Mouse (Mus musculus) intestine, postnatal 0 days (tissue): Measurements from ENCODE around the gene Dctn3. TPM values are rescaled to one million over a fixed set of nuclear protein-coding genes. Genes with fewer than 3 reads are reported as not detected.

Experiments used
- ATAC-seq: fragments of 200-750 bp; cut with Nextera tagmentation; 2 replicates; pipeline ENCODE4 v1.8.0; 2017; ENCODE audit warnings: mild to moderate bottlenecking, moderate TSS enrichment, moderate library complexity
- H3K27ac ChIP-seq: fragments of 300-500 bp; sonication (generic); 2 replicates; pipeline ENCODE4 v1.5.1; 2014; ENCODE audit warnings: mild to moderate bottlenecking, low read depth, low read length, moderate library complexity
- H3K27me3 ChIP-seq: fragments of 300-500 bp; sonication (generic); replicated peaks from 2 replicates; pipeline ENCODE4 v1.6.1; 2014; ENCODE audit warnings: low read length, mixed read lengths; ENCODE audit not compliant: control insufficient read depth, insufficient read depth
- H3K36me3 ChIP-seq: fragments of 300-500 bp; sonication (generic); 2 replicates; pipeline ENCODE4 v1.6.1; 2014; ENCODE audit warnings: mild to moderate bottlenecking, moderate library complexity; ENCODE audit not compliant: control insufficient read depth, insufficient read depth
- H3K4me1 ChIP-seq: fragments of 300-500 bp; sonication (generic); replicated peaks from 2 replicates; pipeline ENCODE4 v1.6.1; 2014; ENCODE audit warnings: antibody characterized with exemption, low read length, mixed read lengths; ENCODE audit not compliant: control insufficient read depth, insufficient read depth
- H3K4me2 ChIP-seq: fragments of 300-500 bp; sonication (generic); replicated peaks from 2 replicates; pipeline ENCODE4 v1.6.1; 2014; ENCODE audit warnings: low read depth, mild to moderate bottlenecking, moderate library complexity
- H3K4me3 ChIP-seq: fragments of 300-500 bp; sonication (generic); 2 replicates; pipeline ENCODE4 v1.5.1; 2014; ENCODE audit warnings: low read depth, low read length
- H3K9ac ChIP-seq: fragments of 300-500 bp; sonication (generic); 2 replicates; pipeline ENCODE4 v1.6.1; 2014; ENCODE audit warnings: mild to moderate bottlenecking, low read depth, low read length
- H3K9me3 ChIP-seq: fragments of 300-500 bp; sonication (generic); 2 replicates; pipeline ENCODE4 v1.6.1; 2016; ENCODE audit warnings: mixed run types; ENCODE audit not compliant: control insufficient read depth
- CTCF ChIP-seq: sonication (generic); IDR thresholded peaks from 2 replicates; pipeline ENCODE4 v1.5.1; 2016; ENCODE audit warnings: low read depth, mild to moderate bottlenecking, control low read depth, antibody characterized with exemption, moderate library complexity
- WGBS: fragments of 180-500 bp; shearing (Covaris S2); extraction: QIAGEN DNeasy Blood & Tissue Kit; methylation state at CpG from one replicate; pipeline ENCODE4 v1.1.7; 2014; 5-methylcytosine and 5-hydroxymethylcytosine counted together
- polyA plus RNA-seq: library from polyadenylated mRNA; unstranded; fragments of >200 nt; fragmentation: Nextera tagmentation; extraction: Ambion mirVana; gene quantifications from 2 replicates; pipeline ENCODE4 v1.2.1, GENCODE M21; 2015

Gene Dctn3
- polyA plus RNA-seq, 1 experiment from 2014 or later, result 144 TPM

DNA sequence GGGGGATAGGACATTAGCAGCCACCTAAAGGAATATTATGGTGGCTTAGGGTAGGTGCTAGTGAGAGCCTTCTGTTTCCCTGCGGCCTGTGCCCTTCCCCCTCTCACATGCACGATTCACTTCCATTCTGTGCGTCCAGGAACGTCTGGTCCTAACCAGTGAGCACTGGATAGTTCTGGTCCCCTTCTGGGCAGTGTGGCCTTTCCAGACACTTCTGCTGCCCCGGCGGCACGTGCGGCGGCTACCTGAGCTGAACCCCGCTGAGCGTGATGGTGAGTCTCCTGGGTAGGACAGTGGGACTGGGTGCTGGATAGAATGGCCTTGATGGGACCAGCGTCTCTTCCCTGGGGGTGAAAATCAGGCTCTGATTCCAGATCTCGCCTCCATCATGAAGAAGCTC lies 34.4 kb upstream of the Dctn3 start:
- Histone ChIP-seq H3K9ac (no peak overlapping the region), H3K9me3 (no peaks in the 10 kb centered on the region), H3K36me3 (peaks cover 9% of the 10 kb centered on the region), H3K27me3 (no peaks in the 10 kb centered on the region), H3K4me2 (0 out of 2 replicates have a peak overlapping the region, but pooled peaks have one; percentile 21), H3K27ac (peak overlapping the region; percentile 88; the same call in 1 of the 2 replicates), H3K4me3 (no peak overlapping the region), H3K4me1 (peaks cover 8% of the 10 kb centered on the region; the same call in 1 of the 2 replicates)
- WGBS, result 92% methylated on average over 13 of the region's 13 CpGs
- TF ChIP-seq CTCF, result no peak
- no peak for ATAC-seq

GRCm38 (mm10) chr4:41756440-41756839 lies 33.5 kb upstream of the Dctn3 start:
- no peak for TF ChIP-seq CTCF
- Histone ChIP-seq H3K9me3 (no peaks in the 10 kb centered on the region), H3K9ac (peak overlapping the region; percentile 82), H3K4me1 (0 out of 2 replicates have a peak, but pooled peaks cover 3% of the 10 kb centered on the region), H3K36me3 (peaks cover 9% of the 10 kb centered on the region), H3K27me3 (no peaks in the 10 kb centered on the region), H3K4me2 (peak overlapping the region; percentile 88), H3K27ac (no peak overlapping the region), H3K4me3 (peak overlapping the region; percentile 72)
- 64% methylated on average over 8 of the region's 8 CpGs for WGBS
- ATAC-seq, result no peak

DNA sequence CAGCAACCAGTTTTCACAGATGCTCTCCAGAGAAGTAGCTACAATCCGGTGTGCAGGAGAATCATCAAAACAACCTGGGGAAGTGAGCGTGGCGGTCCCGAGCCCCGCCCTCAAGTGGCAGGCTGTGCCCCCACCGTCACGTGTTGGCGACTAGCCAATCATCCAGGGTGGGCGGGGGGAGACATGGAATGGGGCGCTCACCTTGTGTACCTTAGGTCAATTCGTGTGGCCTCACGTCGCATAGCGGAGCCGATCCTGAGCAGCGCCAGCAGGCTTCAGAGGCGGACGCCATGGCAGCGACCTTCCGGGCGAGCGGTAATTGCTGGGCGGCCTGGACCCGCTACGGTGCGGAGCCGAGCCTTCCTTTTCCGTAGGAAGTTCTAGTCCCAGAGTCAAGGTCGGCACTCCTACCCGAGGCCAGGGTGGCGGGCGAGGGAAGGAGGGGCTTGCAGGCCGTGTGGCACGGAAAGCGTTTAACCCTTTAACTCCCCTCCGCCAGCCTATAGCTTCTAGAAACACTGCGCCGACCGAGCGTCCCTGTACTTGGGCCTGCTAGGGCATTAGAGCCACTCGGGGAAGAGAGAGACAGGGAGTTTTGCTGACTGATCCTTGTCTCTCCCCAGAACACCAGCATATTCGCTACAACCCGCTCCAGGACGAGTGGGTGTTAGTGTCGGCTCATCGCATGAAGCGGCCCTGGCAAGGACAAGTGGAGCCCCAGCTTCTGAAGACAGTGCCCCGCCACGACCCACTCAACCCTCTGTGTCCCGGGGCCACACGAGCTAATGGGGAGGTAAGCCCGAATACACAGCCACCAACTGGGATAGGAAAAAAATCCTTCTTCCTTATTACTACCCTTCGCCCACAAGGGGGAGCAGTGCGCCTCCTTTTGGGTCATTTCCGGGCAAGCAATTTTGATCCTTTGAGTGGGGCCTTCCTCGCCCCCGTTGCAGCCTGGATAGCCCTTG lies 32.7 kb upstream of the Dctn3 start, which contains the start of gene Sigmar1:
Gene Sigmar1, minus strand, starts transcription at position 820 of the 968 bp plus-strand sequence.
- Histone ChIP-seq H3K27ac (peak within 1 kb of the TSS; percentile 94), H3K9ac (peak within 1 kb of the TSS; percentile 82), H3K4me2 (peak within 1 kb of the TSS; percentile 88), H3K27me3 (no peaks in the 10 kb centered on the region), H3K36me3 (peaks cover 9% of the 10 kb centered on the region), H3K9me3 (no peaks in the 10 kb centered on the region), H3K4me1 (0 out of 2 replicates have a peak, but pooled peaks cover 3% of the 10 kb centered on the region), H3K4me3 (peak within 1 kb of the TSS; percentile 72)
- TF ChIP-seq CTCF, result peak; percentile 92
- ATAC-seq, result peak; percentile 79
- under 1% methylated on average over 56 of the region's 57 CpGs for WGBS

DNA sequence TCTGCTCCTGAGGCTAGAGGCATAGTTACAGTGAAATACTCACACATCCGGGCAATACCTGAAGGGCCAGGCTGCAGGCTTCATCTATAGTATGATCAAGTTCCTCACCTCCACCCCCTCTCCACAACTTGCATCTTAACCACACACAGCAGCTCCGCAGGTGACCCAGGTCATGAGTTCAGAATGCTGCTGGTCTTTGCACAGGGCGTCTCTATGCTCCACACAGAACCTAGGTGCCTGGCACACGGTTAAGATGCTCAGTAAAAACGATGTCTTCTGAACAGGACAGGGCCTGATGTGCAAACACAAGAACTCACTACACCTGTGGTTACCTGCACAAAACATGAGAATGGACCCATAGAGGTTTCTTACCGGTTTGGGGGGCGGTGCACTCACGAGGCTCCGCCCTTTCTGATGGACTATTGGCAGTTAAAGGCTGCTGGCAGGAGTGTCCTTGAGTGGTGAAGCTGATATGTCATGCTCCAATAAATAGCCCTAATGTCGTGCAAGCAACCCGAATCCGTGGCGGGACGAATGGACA lies 31.9 kb upstream of the Dctn3 start, which contains the start of gene Galt:
Gene Galt, plus strand, starts transcription at position 432 of the 541 bp plus-strand sequence.
- Histone ChIP-seq H3K27me3 (no peaks in the 10 kb centered on the region), H3K9ac (peak within 1 kb of the TSS; percentile 82), H3K4me2 (peak within 1 kb of the TSS; percentile 88), H3K36me3 (peaks cover 9% of the 10 kb centered on the region), H3K9me3 (no peaks in the 10 kb centered on the region), H3K4me1 (0 out of 2 replicates have a peak, but pooled peaks cover under 1% of the 10 kb centered on the region), H3K27ac (peak within 1 kb of the TSS; percentile 94), H3K4me3 (peak within 1 kb of the TSS; percentile 72)
- TF ChIP-seq CTCF, result no peak
- WGBS, result 10% methylated on average over 14 of the region's 14 CpGs
- peak; percentile 66 for ATAC-seq

GRCm38 (mm10) chr4:41745021-41745420 lies 22.1 kb upstream of the Dctn3 start:
- Histone ChIP-seq H3K27ac (no peak overlapping the region), H3K27me3 (no peaks in the 10 kb centered on the region), H3K9me3 (0 out of 2 replicates have a peak, but pooled peaks cover 2% of the 10 kb centered on the region), H3K4me1 (peaks cover 8% of the 10 kb centered on the region; the same call in 1 of the 2 replicates), H3K9ac (no peak overlapping the region), H3K4me2 (no peak overlapping the region), H3K36me3 (no peaks in the 10 kb centered on the region), H3K4me3 (no peak overlapping the region)
- 69% methylated on average over 1 of the region's 1 CpGs for WGBS
- no peak for TF ChIP-seq CTCF
- ATAC-seq, result no peak

GRCm38 (mm10) chr4:41744131-41744530 lies 21.2 kb upstream of the Dctn3 start:
- no peak overlapping the region for H3K9ac ChIP-seq
- H3K36me3 ChIP-seq, result no peaks in the 10 kb centered on the region
- H3K9me3 ChIP-seq, result 0 out of 2 replicates have a peak, but pooled peaks cover 2% of the 10 kb centered on the region
- 63% methylated on average over 2 of the region's 2 CpGs for WGBS
- ATAC-seq, result no peak
- no peak for TF ChIP-seq CTCF
- no peaks in the 10 kb centered on the region for H3K27me3 ChIP-seq
- H3K27ac ChIP-seq, result no peak overlapping the region
- H3K4me1 ChIP-seq, result peaks cover 8% of the 10 kb centered on the region; the same call in 1 of the 2 replicates
- no peak overlapping the region for H3K4me3 ChIP-seq
- H3K4me2 ChIP-seq, result no peak overlapping the region
